ENCODE assay signal across 28 mouse cellular contexts in genomic region chr4:128745160-128745559, GRCm38 (mm10). TPM values are rescaled to one million over a fixed set of nuclear protein-coding genes. Genes with fewer than 3 reads are reported as not detected.
"Had no signal": no experiment of that assay in that cellular context is flagged by ENCODE, and none has a peak within 500 bp of the region (broad histone marks: within the 10 kb centered on the region; RNA-seq: fewer than 3 reads in every experiment).

No protein-coding gene starts in this region.

- DNase-seq: gastrocnemius, postnatal 14 days; gastrocnemius, postnatal 36 days; heart, adult 18-20 months; heart, postnatal 14 days; heart, postnatal 36 days; kidney, adult 18-20 months; kidney, adult 8-10 months; kidney, postnatal 10 days; kidney, postnatal 4 days; liver; liver, embryonic 13.5 days had no signal

- ATAC-seq: hindbrain, embryonic 16.5 days; inflammation-experienced regulatory T-cells, adult 6 months; intestine, embryonic 15.5 days; intestine, postnatal 0 days had no signal

- H3K27ac ChIP-seq: heart, embryonic 10.5 days; heart, embryonic 13.5 days; heart, embryonic 15.5 days; hindbrain, embryonic 10.5 days; hindbrain, embryonic 14.5 days; intestine, embryonic 15.5 days; layer of hippocampus, adult 2 months; left cerebral cortex, adult 2 months; limb, embryonic 10.5 days; limb, embryonic 12.5 days; liver, embryonic 13.5 days had no signal

- H3K9me3 ChIP-seq: heart, embryonic 10.5 days; heart, embryonic 13.5 days; heart, embryonic 15.5 days; hindbrain, embryonic 10.5 days; hindbrain, embryonic 12.5 days; intestine, embryonic 15.5 days; limb, embryonic 10.5 days; limb, embryonic 12.5 days; liver, embryonic 13.5 days had no signal

- H3K4me2 ChIP-seq: heart, embryonic 13.5 days; heart, embryonic 15.5 days; hindbrain, embryonic 12.5 days; hindbrain, embryonic 14.5 days; intestine, embryonic 15.5 days; limb, embryonic 12.5 days; liver, embryonic 11.5 days; liver, embryonic 13.5 days had no signal

- H3K27me3 ChIP-seq: heart, embryonic 13.5 days; heart, embryonic 15.5 days; hindbrain, embryonic 12.5 days; intestine, embryonic 15.5 days; limb, embryonic 12.5 days; liver, embryonic 13.5 days had no signal

- H3K9ac ChIP-seq: heart, embryonic 13.5 days; heart, embryonic 15.5 days; hindbrain, embryonic 12.5 days; hindbrain, embryonic 14.5 days; intestine, embryonic 15.5 days; limb, embryonic 12.5 days; liver, embryonic 13.5 days had no signal

- H3K4me3 ChIP-seq: heart, embryonic 10.5 days; heart, embryonic 13.5 days; heart, embryonic 15.5 days; hindbrain, embryonic 10.5 days; hindbrain, embryonic 12.5 days; intestine, embryonic 15.5 days; layer of hippocampus, adult 2 months; left cerebral cortex, adult 2 months; limb, embryonic 10.5 days; limb, embryonic 12.5 days; liver, embryonic 13.5 days had no signal

RNA-seq across cellular contexts. Expression of gene A3galt2, which starts 10.0 kb away (rescaled TPM):
- total RNA-seq: gastrocnemius, adult 18-20 months; gastrocnemius, adult 8-10 months had no signal
- polyA plus RNA-seq: heart, embryonic 15.5 days; intestine, postnatal 0 days; liver, embryonic 13.5 days had no signal
